Mouse (Mus musculus): ENCODE data around the gene Fhdc1. TPM values are rescaled to one million over a fixed set of nuclear protein-coding genes. Genes with fewer than 3 reads are reported as not detected.

The Fhdc1 gene
- polyA plus RNA-seq, 1 experiment from 2014 or later, result 4.8 TPM

Other genes with a start within 250 kb of the Fhdc1 start
- 131 and 137 TPM in 2 replicates for gene Trim2, start 173.6 kb downstream of the Fhdc1 start, polyA plus RNA-seq (2015; fragmentation: Nextera tagmentation; extraction: Ambion mirVana)
- 27.2 and 27.5 TPM in 2 replicates for gene Arfip1, start 102.2 kb upstream of the Fhdc1 start, polyA plus RNA-seq (2015; fragmentation: Nextera tagmentation; extraction: Ambion mirVana)
- gene Tigd4, start 113.1 kb upstream of the Fhdc1 start, polyA plus RNA-seq (2015; fragmentation: Nextera tagmentation; extraction: Ambion mirVana), result 0.05 TPM in 1 of 2 replicates, not detected in the other
- gene Tmem154, start 185.8 kb upstream of the Fhdc1 start, polyA plus RNA-seq (2015; fragmentation: Nextera tagmentation; extraction: Ambion mirVana), result 0.53 and 0.60 TPM in 2 replicates